Mouse (Mus musculus) neutrophil, adult 5-6 weeks (primary cell): Measurements from ENCODE around the gene Krt76. TPM values are rescaled to one million over a fixed set of nuclear protein-coding genes. Genes with fewer than 3 reads are reported as not detected.

Experiments
- ATAC-seq: fragments of 151-379, 151-347 bp; 2 replicates; pipeline ENCODE4 v1.8.0; 2017; ENCODE audit warnings: mild to moderate bottlenecking, moderate TSS enrichment; ENCODE audit not compliant: insufficient number of reproducible peaks, poor library complexity, low FRiP score, severe bottlenecking; ENCODE audit errors: extremely low read depth
- total RNA-seq: library from RNA; stranded (forward); fragments of 200-1000 nt; gene quantifications from 2 replicates; pipeline ENCODE4 v1.2.3, GENCODE M21; 2017

Krt76 gene
- total RNA-seq, 1 experiment from 2014 or later: not detected

GRCm38 (mm10) chr15:101869431-101869830 is 23.3 kb downstream of the Krt76 start, which contains the start of gene Krt77:
Krt77 (minus strand) TSS chr15:101869705.
- ATAC-seq: no peak

- no peak for ATAC-seq
Observed at GRCm38 (mm10) chr15:101866754-101867153, 26.0 kb downstream of the Krt76 start.

- no peak for ATAC-seq
Observed at GRCm38 (mm10) chr15:101860421-101861130, 32.1 kb downstream of the Krt76 start.

GRCm38 (mm10) chr15:101859735-101860170 is 33.0 kb downstream of the Krt76 start:
- no peak for ATAC-seq

- ATAC-seq: no peak
Observed at GRCm38 (mm10) chr15:101858673-101859425, 33.9 kb downstream of the Krt76 start.

GRCm38 (mm10) chr15:101856696-101857095 is 36.0 kb downstream of the Krt76 start:
- no peak for ATAC-seq

GRCm38 (mm10) chr15:101855732-101856131 is 37.0 kb downstream of the Krt76 start:
- ATAC-seq: no peak

GRCm38 (mm10) chr15:101854294-101854693 is 38.4 kb downstream of the Krt76 start:
- no peak for ATAC-seq

GRCm38 (mm10) chr15:101852571-101852970 is 40.1 kb downstream of the Krt76 start:
- no peak for ATAC-seq

- no peak for ATAC-seq
Observed at GRCm38 (mm10) chr15:101850694-101851093, 42.0 kb downstream of the Krt76 start, which contains the start of gene Krt1. Krt1 (minus strand) TSS chr15:101850794.

- ATAC-seq: no peak
Observed at GRCm38 (mm10) chr15:101845971-101846403, 46.7 kb downstream of the Krt76 start.

- ATAC-seq: no peak
Observed at GRCm38 (mm10) chr15:101843192-101843591, 49.5 kb downstream of the Krt76 start.

GRCm38 (mm10) chr15:101834784-101835328 is 57.9 kb downstream of the Krt76 start:
- ATAC-seq: no peak

Other genes starting within 250 kb of the Krt76 start
- not detected in 2 replicates for gene Gm5478, start 245.5 kb downstream of the Krt76 start, total RNA-seq
- gene Krt6b, start 212.6 kb downstream of the Krt76 start, total RNA-seq: 3.9 and 4.5 TPM in 2 replicates
- 1.1 and 1.3 TPM in 2 replicates for gene Krt6a, start 198.6 kb downstream of the Krt76 start, total RNA-seq
- 0.23 TPM in 1 of 2 replicates, not detected in the other for gene Krt5, start 180.0 kb downstream of the Krt76 start, total RNA-seq
- not detected in 2 replicates for gene Krt71, start 149.8 kb downstream of the Krt76 start, total RNA-seq
- not detected in 2 replicates for gene Krt72, start 106.5 kb downstream of the Krt76 start, total RNA-seq
- not detected in 2 replicates for gene Krt73, start 90.6 kb downstream of the Krt76 start, total RNA-seq
- gene Krt2, start 74.8 kb downstream of the Krt76 start, total RNA-seq: not detected in 2 replicates
- gene Krt1, start 42.1 kb downstream of the Krt76 start, total RNA-seq: not detected in 2 replicates
- not detected in 2 replicates for gene Krt77, start 23.2 kb downstream of the Krt76 start, total RNA-seq
- 0.86 and 2.8 TPM in 2 replicates for gene Krt4, start 31.8 kb upstream of the Krt76 start, total RNA-seq
- not detected in 2 replicates for gene Krt79, start 47.4 kb upstream of the Krt76 start, total RNA-seq
- not detected in 2 replicates for gene Krt78, start 61.4 kb upstream of the Krt76 start, total RNA-seq
- gene Krt8, start 111.6 kb upstream of the Krt76 start, total RNA-seq: not detected in 2 replicates
- 0.37 and 1.0 TPM in 2 replicates for gene Krt18, start 135.3 kb upstream of the Krt76 start, total RNA-seq
- 186 and 190 TPM in 2 replicates for gene Eif4b, start 180.9 kb upstream of the Krt76 start, total RNA-seq
- 0.70 TPM in 1 of 2 replicates, not detected in the other for gene Tns2, start 207.5 kb upstream of the Krt76 start, total RNA-seq
- 47.0 and 56.1 TPM in 2 replicates for gene Spryd3, start 243.3 kb upstream of the Krt76 start, total RNA-seq